18 mouse cellular contexts compared by ENCODE assay signal in the genomic region with DNA sequence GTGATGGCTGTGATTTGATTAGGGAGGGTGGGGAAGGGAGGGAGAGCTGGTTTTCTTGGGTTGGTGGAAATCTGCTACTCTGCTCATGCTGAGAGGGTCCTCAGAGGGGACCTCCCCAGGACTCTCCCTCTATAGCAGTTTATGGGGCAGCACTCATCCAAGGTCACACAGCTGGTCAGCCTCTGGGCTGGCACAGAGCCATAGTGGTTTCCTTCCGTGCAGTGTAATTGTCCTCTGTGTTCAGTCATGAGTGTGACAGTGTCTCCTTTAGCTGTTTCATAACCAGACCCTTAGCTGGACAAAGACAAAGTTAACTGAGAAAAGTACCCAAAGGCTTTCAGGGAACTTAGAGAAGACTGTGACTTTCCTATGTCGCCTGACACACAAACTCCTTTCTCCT.
"Had no signal": no experiment of that assay in that cellular context is flagged by ENCODE, and none has a peak within 500 bp of the region (broad histone marks: within the 10 kb centered on the region; RNA-seq: fewer than 3 reads in every experiment).

No protein-coding gene starts in this region.

- H3K27me3 ChIP-seq: lung, embryonic 15.5 days; midbrain, embryonic 12.5 days; neural tube, embryonic 13.5 days; neural tube, embryonic 15.5 days; stomach, embryonic 15.5 days had no signal

- H3K4me1 ChIP-seq: lung, embryonic 15.5 days; midbrain, embryonic 12.5 days; neural tube, embryonic 13.5 days; neural tube, embryonic 15.5 days; stomach, embryonic 15.5 days had no signal

- H3K9me3 ChIP-seq: lung, embryonic 15.5 days; midbrain, embryonic 10.5 days; midbrain, embryonic 12.5 days; neural tube, embryonic 13.5 days; neural tube, embryonic 15.5 days; stomach, embryonic 15.5 days had no signal

- ATAC-seq: lung, postnatal 0 days; midbrain, embryonic 16.5 days had no signal

- H3K9ac ChIP-seq: lung, embryonic 15.5 days; midbrain, embryonic 12.5 days; neural tube, embryonic 13.5 days; neural tube, embryonic 15.5 days; stomach, embryonic 15.5 days had no signal

- H3K4me3 ChIP-seq: lung, embryonic 15.5 days; midbrain, embryonic 10.5 days; midbrain, embryonic 12.5 days; myocyte; neural tube, embryonic 13.5 days; neural tube, embryonic 15.5 days; stomach, embryonic 15.5 days had no signal

- DNase-seq: lung, adult 2 months; lung, postnatal 14 days; lung, postnatal 4 days; midbrain, embryonic 14.5 days; right cerebral cortex, postnatal 14 days; thymus, adult 2 months; thymus, postnatal 25 days; thymus, postnatal 4 days had no signal

- H3K36me3 ChIP-seq: lung, embryonic 15.5 days; midbrain, embryonic 10.5 days; midbrain, embryonic 12.5 days; neural tube, embryonic 13.5 days; neural tube, embryonic 15.5 days; stomach, embryonic 15.5 days had no signal

- H3K4me2 ChIP-seq: lung, embryonic 15.5 days; midbrain, embryonic 12.5 days; neural tube, embryonic 13.5 days; neural tube, embryonic 15.5 days; stomach, embryonic 15.5 days had no signal

- H3K27ac ChIP-seq: lung, embryonic 15.5 days; midbrain, embryonic 10.5 days; midbrain, embryonic 12.5 days; neural tube, embryonic 13.5 days; neural tube, embryonic 15.5 days; stomach, embryonic 15.5 days; stomach, postnatal 0 days had no signal
